13 mouse cellular contexts compared by ENCODE assay signal in the genomic region with DNA sequence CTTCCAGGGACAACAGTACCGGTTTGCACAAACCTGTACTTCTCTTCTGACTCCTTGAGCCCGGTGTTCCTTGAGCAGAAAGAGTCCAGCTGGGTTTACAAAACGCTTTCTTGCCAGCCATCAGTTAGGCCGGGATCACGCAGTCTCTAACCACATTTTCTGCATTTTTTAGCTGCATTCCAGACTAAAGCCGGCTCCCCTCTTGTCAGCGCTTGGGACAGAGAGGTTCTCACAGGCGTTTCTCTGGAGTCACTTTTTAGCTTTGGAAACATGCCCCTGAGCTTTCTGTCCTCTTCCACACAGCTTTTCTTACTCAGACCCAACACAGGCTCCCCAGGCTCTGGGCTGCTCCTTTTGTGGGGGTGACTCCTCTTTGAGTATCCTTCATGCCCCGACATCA. TPM values are rescaled to one million over a fixed set of nuclear protein-coding genes. Genes with fewer than 3 reads are reported as not detected.
A peak's percentile ranks its signal among the peaks of the same experiment; 100 is the strongest.
DNase-seq lines count a peak whose midpoint lies in the region; ATAC-seq lines count a peak whose summit lies in the region.
"Had no signal": no experiment of that assay in that cellular context is flagged by ENCODE, and none has a peak within 500 bp of the region (broad histone marks: within the 10 kb centered on the region; RNA-seq: fewer than 3 reads in every experiment).

No protein-coding gene starts in this region.

- H3K36me3 ChIP-seq in heart, embryonic 10.5 days, result no peaks in the 10 kb centered on the region
- no peaks in the 10 kb centered on the region for H3K36me3 ChIP-seq in midbrain, embryonic 11.5 days (ENCODE audit: control insufficient read depth, insufficient read depth, low read length)
- no peaks in the 10 kb centered on the region for H3K36me3 ChIP-seq in midbrain, embryonic 15.5 days (replicated peaks)
- no peaks in the 10 kb centered on the region for H3K36me3 ChIP-seq in hindbrain, embryonic 16.5 days (ENCODE audit: control insufficient read depth, insufficient read depth, low read length)
- no peaks in the 10 kb centered on the region for H3K36me3 ChIP-seq in neural tube, embryonic 14.5 days (ENCODE audit: control insufficient read depth, insufficient read depth, low read length)
- H3K36me3 ChIP-seq in liver, embryonic 11.5 days (ENCODE audit: control insufficient read depth, insufficient read depth, low read length), result no peaks in the 10 kb centered on the region

- peaks cover 77% of the 10 kb centered on the region for H3K4me1 ChIP-seq in heart, embryonic 10.5 days
- H3K4me1 ChIP-seq in midbrain, embryonic 11.5 days (ENCODE audit: control insufficient read depth, insufficient read depth, low read length), result peaks cover 30% of the 10 kb centered on the region
- H3K4me1 ChIP-seq in midbrain, embryonic 15.5 days, result peaks cover 59% of the 10 kb centered on the region
- H3K4me1 ChIP-seq in hindbrain, embryonic 16.5 days (ENCODE audit: control insufficient read depth, insufficient read depth, low read depth, low read length), result peaks cover 31% of the 10 kb centered on the region
- peaks cover 14% of the 10 kb centered on the region; the same call in 1 of the 2 replicates for H3K4me1 ChIP-seq in neural tube, embryonic 14.5 days (ENCODE audit: control insufficient read depth, insufficient read depth, low read length)
- peaks cover 12% of the 10 kb centered on the region; the same call in 1 of the 2 replicates for H3K4me1 ChIP-seq in liver, embryonic 11.5 days (replicated peaks; ENCODE audit: control insufficient read depth, insufficient read depth, low read length)

- no peaks in the 10 kb centered on the region for H3K9me3 ChIP-seq in heart, embryonic 10.5 days
- no peaks in the 10 kb centered on the region for H3K9me3 ChIP-seq in midbrain, embryonic 11.5 days (ENCODE audit: control insufficient read depth, low read length)
- no peaks in the 10 kb centered on the region for H3K9me3 ChIP-seq in midbrain, embryonic 15.5 days
- no peaks in the 10 kb centered on the region for H3K9me3 ChIP-seq in hindbrain, embryonic 16.5 days (ENCODE audit: control insufficient read depth, low read length)
- no peaks in the 10 kb centered on the region for H3K9me3 ChIP-seq in neural tube, embryonic 14.5 days (ENCODE audit: control insufficient read depth, low read length)
- H3K9me3 ChIP-seq in liver, embryonic 11.5 days (ENCODE audit: control insufficient read depth, low read length), result no peaks in the 10 kb centered on the region

- H3K4me3 ChIP-seq in heart, embryonic 10.5 days, result peak overlapping the region; percentile 49
- H3K4me3 ChIP-seq in midbrain, embryonic 11.5 days (ENCODE audit: low read depth, low read length), result no peak overlapping the region; the same call in 1 of the 2 replicates
- H3K4me3 ChIP-seq in midbrain, embryonic 15.5 days, result no peak overlapping the region
- peak overlapping the region; percentile 50 for H3K4me3 ChIP-seq in hindbrain, embryonic 16.5 days (ENCODE audit: low read length)
- peak overlapping the region; percentile 47 for H3K4me3 ChIP-seq in neural tube, embryonic 14.5 days (ENCODE audit: low read depth, low read length)
- H3K4me3 ChIP-seq in liver, embryonic 11.5 days (ENCODE audit: low read depth, low read length), result no peak overlapping the region

- 0% methylated on average over 9 of the region's 9 CpGs for WGBS in heart, embryonic 10.5 days
- under 1% methylated on average over 9 of the region's 9 CpGs for WGBS in midbrain, embryonic 11.5 days
- under 1% methylated on average over 9 of the region's 9 CpGs for WGBS in midbrain, embryonic 15.5 days
- under 1% methylated on average over 9 of the region's 9 CpGs for WGBS in hindbrain, embryonic 16.5 days
- 1% methylated on average over 9 of the region's 9 CpGs for WGBS in neural tube, embryonic 14.5 days
- 4% methylated on average over 9 of the region's 9 CpGs for WGBS in liver, embryonic 11.5 days

- no peak for DNase-seq in heart, embryonic 10.5 days (ENCODE audit: low spot score)
- no peak for DNase-seq in heart, adult 9 months (ENCODE audit: low spot score in 2 of 2)
- peak; percentile 96 for DNase-seq in midbrain, embryonic 11.5 days (ENCODE audit: low spot score, missing footprints)
- no peak for DNase-seq in liver, embryonic 11.5 days (ENCODE audit: low spot score)
- no peak for DNase-seq in urinary bladder, postnatal 4 days (ENCODE audit: low spot score in 2 of 2)
- DNase-seq: heart, postnatal 4 days had no signal

- H3K4me2 ChIP-seq in midbrain, embryonic 11.5 days, result no peak overlapping the region
- no peak overlapping the region for H3K4me2 ChIP-seq in midbrain, embryonic 15.5 days
- peak overlapping the region; percentile 69 for H3K4me2 ChIP-seq in hindbrain, embryonic 16.5 days (ENCODE audit: low read length)
- H3K4me2 ChIP-seq in neural tube, embryonic 14.5 days (ENCODE audit: low read depth, low read length), result peak overlapping the region; percentile 67
- H3K4me2 ChIP-seq in liver, embryonic 11.5 days, result no peak overlapping the region

- no peak for ATAC-seq in midbrain, embryonic 11.5 days (ENCODE audit: low FRiP score)
- no peak for ATAC-seq in midbrain, embryonic 15.5 days (replicated peaks)
- ATAC-seq in hindbrain, embryonic 16.5 days, result no peak
- no peak for ATAC-seq in neural tube, embryonic 14.5 days (ENCODE audit: low read depth)
- no peak for ATAC-seq in liver, embryonic 11.5 days (replicated peaks; ENCODE audit: low FRiP score)
- ATAC-seq: Patski had no signal

- H3K9ac ChIP-seq in midbrain, embryonic 11.5 days (ENCODE audit: low read length), result no peak overlapping the region
- H3K9ac ChIP-seq in midbrain, embryonic 15.5 days, result no peak overlapping the region
- peak overlapping the region; percentile 56 for H3K9ac ChIP-seq in hindbrain, embryonic 16.5 days (ENCODE audit: low read depth, low read length)
- H3K9ac ChIP-seq in neural tube, embryonic 14.5 days (replicated peaks; ENCODE audit: low read depth, low read length), result peak overlapping the region; percentile 69
- H3K9ac ChIP-seq in liver, embryonic 11.5 days (ENCODE audit: low read depth, low read length), result no peak overlapping the region
- H3K9ac ChIP-seq: liver, embryonic 14.5 days had no signal

- no peak overlapping the region for H3K27ac ChIP-seq in heart, embryonic 10.5 days
- no peak overlapping the region for H3K27ac ChIP-seq in midbrain, embryonic 11.5 days (ENCODE audit: low read depth, low read length)
- H3K27ac ChIP-seq in midbrain, embryonic 15.5 days, result no peak overlapping the region
- peak overlapping the region; percentile 65 for H3K27ac ChIP-seq in hindbrain, embryonic 16.5 days (ENCODE audit: low read depth, low read length)
- H3K27ac ChIP-seq in neural tube, embryonic 14.5 days (ENCODE audit: low read depth, low read length), result peak overlapping the region; percentile 89
- H3K27ac ChIP-seq in liver, embryonic 11.5 days (ENCODE audit: low read depth, low read length), result no peak overlapping the region
- H3K27ac ChIP-seq: liver, embryonic 14.5 days had no signal

- peaks cover 100% of the 10 kb centered on the region for H3K27me3 ChIP-seq in heart, embryonic 10.5 days (ENCODE audit: insufficient read depth, poor library complexity, severe bottlenecking)
- H3K27me3 ChIP-seq in midbrain, embryonic 11.5 days (ENCODE audit: control insufficient read depth, insufficient read depth, low read length), result peaks cover 100% of the 10 kb centered on the region
- H3K27me3 ChIP-seq in midbrain, embryonic 15.5 days (replicated peaks), result peaks cover 92% of the 10 kb centered on the region
- H3K27me3 ChIP-seq in hindbrain, embryonic 16.5 days (replicated peaks; ENCODE audit: control insufficient read depth, insufficient read depth, low read length), result peaks cover 77% of the 10 kb centered on the region
- peaks cover 17% of the 10 kb centered on the region; the same call in 1 of the 2 replicates for H3K27me3 ChIP-seq in neural tube, embryonic 14.5 days (ENCODE audit: control insufficient read depth, insufficient read depth, low read length)
- peaks cover 100% of the 10 kb centered on the region for H3K27me3 ChIP-seq in liver, embryonic 11.5 days (replicated peaks; ENCODE audit: control insufficient read depth, insufficient read depth, low read length)

RNA-seq across cellular contexts. Expression of a gene that starts 1.5 kb away (rescaled TPM):
- polyA plus RNA-seq in heart, embryonic 10.5 days (2016; fragmentation: Nextera tagmentation; extraction: Ambion mirVana), result 0.06 TPM in 1 of 2 replicates, not detected in the other
- polyA plus RNA-seq in midbrain, embryonic 11.5 days (2014; fragmentation: Nextera tagmentation; extraction: Ambion mirVana), result 0.05 and 0.10 TPM in 2 replicates
- 1.6 and 1.9 TPM in 2 replicates for polyA plus RNA-seq in midbrain, embryonic 15.5 days (2015; fragmentation: Nextera tagmentation; extraction: Ambion mirVana)
- 10.8 and 11.8 TPM in 2 replicates for polyA plus RNA-seq in hindbrain, embryonic 16.5 days (2015; fragmentation: Nextera tagmentation; extraction: Ambion mirVana)
- 22.7 and 23.2 TPM in 2 replicates for polyA plus RNA-seq in neural tube, embryonic 14.5 days (2014; fragmentation: Nextera tagmentation; extraction: Ambion mirVana)
- not detected in 2 replicates for polyA plus RNA-seq in liver, embryonic 11.5 days (2014; fragmentation: Nextera tagmentation; extraction: Ambion mirVana)
- polyA plus RNA-seq: C2C12; stomach, embryonic 16.5 days had no signal

Comparison
In these comparisons a context has a peak if more than half of its experiments do, and no peak if none do; other contexts are left out.
1. H3K27ac ChIP-seq: peak in hindbrain, embryonic 16.5 days (single experiment) and neural tube, embryonic 14.5 days (single experiment); none in heart, embryonic 10.5 days (single experiment), midbrain, embryonic 11.5 days (single experiment), midbrain, embryonic 15.5 days (single experiment) and liver, embryonic 11.5 days (single experiment).
2. H3K4me3 ChIP-seq: peak in heart, embryonic 10.5 days (single experiment), hindbrain, embryonic 16.5 days (single experiment) and neural tube, embryonic 14.5 days (single experiment); none in midbrain, embryonic 11.5 days (single experiment), midbrain, embryonic 15.5 days (single experiment) and liver, embryonic 11.5 days (single experiment).
3. H3K4me2 ChIP-seq: peak in hindbrain, embryonic 16.5 days (single experiment) and neural tube, embryonic 14.5 days (single experiment); none in midbrain, embryonic 11.5 days (single experiment), midbrain, embryonic 15.5 days (single experiment) and liver, embryonic 11.5 days (single experiment).
4. H3K9ac ChIP-seq: peak in hindbrain, embryonic 16.5 days (single experiment) and neural tube, embryonic 14.5 days (single experiment); none in midbrain, embryonic 11.5 days (single experiment), midbrain, embryonic 15.5 days (single experiment) and liver, embryonic 11.5 days (single experiment).